Mouse (Mus musculus) hindbrain, embryonic 13.5 days (tissue): ENCODE data around the gene Capn13. TPM values are rescaled to one million over a fixed set of nuclear protein-coding genes. Genes with fewer than 3 reads are reported as not detected.

Experiments used
- ATAC-seq: fragments of 200-750 bp; cut with Nextera tagmentation; 2 replicates; pipeline ENCODE4 v1.8.0; 2017; ENCODE audit warnings: moderate TSS enrichment; ENCODE audit not compliant: low FRiP score
- H3K27ac ChIP-seq: fragments of 300-500 bp; sonication (generic); 2 replicates; pipeline ENCODE4 v1.5.1; 2015; ENCODE audit warnings: inconsistent platforms, mild to moderate bottlenecking, moderate library complexity
- H3K27me3 ChIP-seq: fragments of 300-500 bp; sonication (generic); 2 replicates; pipeline ENCODE4 v1.6.1; 2015; ENCODE audit warnings: mild to moderate bottlenecking, inconsistent platforms
- H3K36me3 ChIP-seq: fragments of 300-500 bp; sonication (generic); 2 replicates; pipeline ENCODE4 v1.6.1; 2015; ENCODE audit warnings: mild to moderate bottlenecking, inconsistent platforms
- H3K4me1 ChIP-seq: fragments of 300-500 bp; sonication (generic); replicated peaks from 2 replicates; pipeline ENCODE4 v1.6.1; 2015; ENCODE audit warnings: inconsistent platforms
- H3K4me2 ChIP-seq: fragments of 300-500 bp; sonication (generic); 2 replicates; pipeline ENCODE4 v1.6.1; 2015; ENCODE audit warnings: inconsistent platforms, mild to moderate bottlenecking, moderate library complexity
- H3K4me3 ChIP-seq: fragments of 300-500 bp; sonication (generic); 2 replicates; pipeline ENCODE4 v1.5.1; 2015; ENCODE audit warnings: mild to moderate bottlenecking, inconsistent platforms
- H3K9ac ChIP-seq: fragments of 300-500 bp; sonication (generic); 2 replicates; pipeline ENCODE4 v1.6.1; 2015; ENCODE audit warnings: mild to moderate bottlenecking, inconsistent platforms
- H3K9me3 ChIP-seq: fragments of 300-500 bp; sonication (generic); 2 replicates; pipeline ENCODE4 v1.6.1; 2016; ENCODE audit warnings: inconsistent platforms
- WGBS: fragments of 180-500 bp; shearing (Covaris S2); methylation state at CpG from one replicate; pipeline ENCODE4 v1.1.7; 2015; 5-methylcytosine and 5-hydroxymethylcytosine counted together
- polyA plus RNA-seq: library from polyadenylated mRNA; unstranded; fragments of >200 nt; fragmentation: Nextera tagmentation; extraction: Ambion mirVana; gene quantifications from 2 replicates; pipeline ENCODE4 v1.2.1, GENCODE M21; 2015

The Capn13 gene
- polyA plus RNA-seq, 1 experiment from 2014 or later = not detected

GRCm38 (mm10) chr17:73325314-73325713, 75.4 kb downstream of the Capn13 start:
- peak overlapping the region; percentile 58 for H3K27ac ChIP-seq
- H3K36me3 ChIP-seq = no peaks in the 10 kb centered on the region
- H3K4me2 ChIP-seq = no peak overlapping the region
- peaks cover 36% of the 10 kb centered on the region for H3K4me1 ChIP-seq
- WGBS = 13% methylated on average over 6 of the region's 6 CpGs
- H3K4me3 ChIP-seq = no peak overlapping the region
- no peaks in the 10 kb centered on the region for H3K9me3 ChIP-seq
- no peaks in the 10 kb centered on the region for H3K27me3 ChIP-seq
- ATAC-seq = peak; percentile 79
- no peak overlapping the region for H3K9ac ChIP-seq

- ATAC-seq = no peak
- whole genome bisulfite sequencing = 44% methylated on average over 6 of the region's 6 CpGs
- H3K27me3 ChIP-seq = no peaks in the 10 kb centered on the region
- no peaks in the 10 kb centered on the region for H3K9me3 ChIP-seq
- no peak overlapping the region for H3K4me3 ChIP-seq
- no peaks in the 10 kb centered on the region for H3K36me3 ChIP-seq
- no peak overlapping the region for H3K9ac ChIP-seq
- H3K27ac ChIP-seq = peak overlapping the region; percentile 58
- H3K4me1 ChIP-seq = peaks cover 36% of the 10 kb centered on the region
- no peak overlapping the region for H3K4me2 ChIP-seq
Observed at GRCm38 (mm10) chr17:73324732-73325131, 75.9 kb downstream of the Capn13 start.

GRCm38 (mm10) chr17:73323981-73324380, 76.7 kb downstream of the Capn13 start:
- Histone ChIP-seq H3K36me3 (no peaks in the 10 kb centered on the region), H3K4me1 (peaks cover 36% of the 10 kb centered on the region), H3K4me2 (no peak overlapping the region), H3K27ac (no peak overlapping the region), H3K9ac (no peak overlapping the region), H3K27me3 (no peaks in the 10 kb centered on the region), H3K9me3 (no peaks in the 10 kb centered on the region), H3K4me3 (no peak overlapping the region)
- ATAC-seq = no peak
- 83% methylated on average over 3 of the region's 3 CpGs for WGBS

GRCm38 (mm10) chr17:73314786-73315185, 85.9 kb downstream of the Capn13 start:
- Histone ChIP-seq H3K4me1 (no peaks in the 10 kb centered on the region), H3K27me3 (no peaks in the 10 kb centered on the region), H3K27ac (no peak overlapping the region), H3K4me3 (no peak overlapping the region), H3K9me3 (no peaks in the 10 kb centered on the region), H3K36me3 (no peaks in the 10 kb centered on the region), H3K9ac (no peak overlapping the region), H3K4me2 (no peak overlapping the region)
- ATAC-seq = no peak
- 95% methylated on average over 13 of the region's 13 CpGs for WGBS

GRCm38 (mm10) chr17:73311491-73311890, 89.2 kb downstream of the Capn13 start:
- H3K4me2 ChIP-seq = no peak overlapping the region
- no peaks in the 10 kb centered on the region for H3K27me3 ChIP-seq
- ATAC-seq = no peak
- H3K9ac ChIP-seq = no peak overlapping the region
- no peak overlapping the region for H3K27ac ChIP-seq
- H3K4me3 ChIP-seq = no peak overlapping the region
- WGBS = 93% methylated on average over 5 of the region's 5 CpGs
- no peaks in the 10 kb centered on the region for H3K36me3 ChIP-seq
- H3K9me3 ChIP-seq = no peaks in the 10 kb centered on the region
- peaks cover 5% of the 10 kb centered on the region; the same call in 1 of the 2 replicates for H3K4me1 ChIP-seq

GRCm38 (mm10) chr17:73308691-73309090, 92.0 kb downstream of the Capn13 start:
- Histone ChIP-seq H3K9ac (no peak overlapping the region), H3K27me3 (0 out of 2 replicates have a peak, but pooled peaks cover 3% of the 10 kb centered on the region), H3K4me2 (no peak overlapping the region), H3K4me3 (no peak overlapping the region), H3K27ac (no peak overlapping the region), H3K4me1 (peaks cover 11% of the 10 kb centered on the region), H3K9me3 (no peaks in the 10 kb centered on the region), H3K36me3 (no peaks in the 10 kb centered on the region)
- no peak for ATAC-seq
- WGBS = 86% methylated on average over 4 of the region's 4 CpGs

- 44% methylated on average over 7 of the region's 7 CpGs for WGBS
Observed at GRCm38 (mm10) chr17:73306626-73307025, 94.0 kb downstream of the Capn13 start.

GRCm38 (mm10) chr17:73305622-73306021, 95.0 kb downstream of the Capn13 start:
- Histone ChIP-seq H3K36me3 (no peaks in the 10 kb centered on the region), H3K4me2 (no peak overlapping the region), H3K4me3 (no peak overlapping the region), H3K27me3 (0 out of 2 replicates have a peak, but pooled peaks cover 3% of the 10 kb centered on the region), H3K9ac (no peak overlapping the region), H3K4me1 (peaks cover 14% of the 10 kb centered on the region), H3K27ac (no peak overlapping the region), H3K9me3 (no peaks in the 10 kb centered on the region)
- WGBS = 61% methylated on average over 9 of the region's 9 CpGs
- 0 out of 2 replicates have a peak, but pooled peaks have one; percentile 15 for ATAC-seq

More at GRCm38 (mm10) chr17:73306626-73307025, 94.0 kb downstream of the Capn13 start:
- H3K4me1 ChIP-seq = peaks cover 14% of the 10 kb centered on the region
- no peak for ATAC-seq
- H3K9ac ChIP-seq = no peak overlapping the region
- no peak overlapping the region for H3K27ac ChIP-seq
- H3K27me3 ChIP-seq = 0 out of 2 replicates have a peak, but pooled peaks cover 3% of the 10 kb centered on the region
- no peak overlapping the region for H3K4me2 ChIP-seq
- no peaks in the 10 kb centered on the region for H3K9me3 ChIP-seq
- H3K36me3 ChIP-seq = no peaks in the 10 kb centered on the region
- H3K4me3 ChIP-seq = no peak overlapping the region

- no peak overlapping the region for H3K27ac ChIP-seq
- H3K36me3 ChIP-seq = no peaks in the 10 kb centered on the region
- H3K4me2 ChIP-seq = no peak overlapping the region
- peaks cover 6% of the 10 kb centered on the region; the same call in 1 of the 2 replicates for H3K27me3 ChIP-seq
- peaks cover 14% of the 10 kb centered on the region for H3K4me1 ChIP-seq
- H3K9me3 ChIP-seq = no peaks in the 10 kb centered on the region
- WGBS = 69% methylated on average over 19 of the region's 19 CpGs
- ATAC-seq = no peak
- H3K9ac ChIP-seq = no peak overlapping the region
- no peak overlapping the region for H3K4me3 ChIP-seq
Observed at GRCm38 (mm10) chr17:73304086-73304812, 96.4 kb downstream of the Capn13 start.

GRCm38 (mm10) chr17:73303676-73304075, 97.0 kb downstream of the Capn13 start:
- WGBS = 59% methylated on average over 13 of the region's 13 CpGs
- Histone ChIP-seq H3K9ac (no peak overlapping the region), H3K4me2 (no peak overlapping the region), H3K9me3 (no peaks in the 10 kb centered on the region), H3K4me3 (no peak overlapping the region), H3K4me1 (peaks cover 14% of the 10 kb centered on the region), H3K27ac (no peak overlapping the region), H3K27me3 (peaks cover 10% of the 10 kb centered on the region; the same call in 1 of the 2 replicates), H3K36me3 (no peaks in the 10 kb centered on the region)
- no peak for ATAC-seq

GRCm38 (mm10) chr17:73303217-73303616, 97.4 kb downstream of the Capn13 start:
- Histone ChIP-seq H3K9ac (no peak overlapping the region), H3K36me3 (no peaks in the 10 kb centered on the region), H3K27me3 (peaks cover 13% of the 10 kb centered on the region; the same call in 1 of the 2 replicates), H3K4me3 (no peak overlapping the region), H3K4me1 (peaks cover 14% of the 10 kb centered on the region), H3K4me2 (no peak overlapping the region), H3K27ac (no peak overlapping the region), H3K9me3 (no peaks in the 10 kb centered on the region)
- 32% methylated on average over 5 of the region's 5 CpGs for WGBS
- peak; percentile 50; the same call in 1 of the 2 replicates for ATAC-seq

- 5% methylated on average over 10 of the region's 10 CpGs for WGBS
- H3K4me3 ChIP-seq = no peak overlapping the region
- ATAC-seq = peak; percentile 66
- no peak overlapping the region for H3K9ac ChIP-seq
- no peaks in the 10 kb centered on the region for H3K9me3 ChIP-seq
- peaks cover 19% of the 10 kb centered on the region for H3K4me1 ChIP-seq
- no peaks in the 10 kb centered on the region for H3K36me3 ChIP-seq
- peaks cover 13% of the 10 kb centered on the region; the same call in 1 of the 2 replicates for H3K27me3 ChIP-seq
- H3K4me2 ChIP-seq = peak overlapping the region; percentile 37
- H3K27ac ChIP-seq = no peak overlapping the region
Observed at GRCm38 (mm10) chr17:73302104-73302503, 98.6 kb downstream of the Capn13 start.
